Mouse (Mus musculus) CH12.LX (cell line): ENCODE measurements at regions not wholly inside any gene's neighbourhood (a gene's known extent, or its start where the extent isn't known, plus 50 kb on each side); places are given as distances from the start of the nearest gene placed in this dataset.

Experiments used
- CTCF ChIP-seq, 2 experiments: IDR thresholded peaks in 1 of 2; conservative IDR thresholded peaks in 1 of 2; 2 replicates each; pipeline ENCODE4 v1.5.1; 2011 to 2012; ENCODE audit warnings: low read depth in 2 of 2, low read length in 2 of 2, improper control_type of control experiment in 1 of 2, inconsistent platforms in 1 of 2, mild to moderate bottlenecking in 1 of 2, moderate library complexity in 1 of 2
- ELF1 ChIP-seq: IDR thresholded peaks from 2 replicates; pipeline ENCODE4 v1.6.1; 2014; ENCODE audit warnings: low read depth, mild to moderate bottlenecking, inconsistent platforms, low read length, improper control_type of control experiment
- EP300 ChIP-seq: IDR thresholded peaks from 2 replicates; pipeline ENCODE4 v1.6.1; 2011; ENCODE audit warnings: low read length, improper control_type of control experiment
- HCFC1 ChIP-seq: IDR thresholded peaks from 2 replicates; pipeline ENCODE4 v1.6.1; 2012; ENCODE audit warnings: low read depth, mild to moderate bottlenecking, inconsistent platforms, low read length, improper control_type of control experiment
- JUND ChIP-seq: conservative IDR thresholded peaks from 2 replicates; pipeline ENCODE4 v1.6.1; 2011; ENCODE audit warnings: low read depth, low read length, improper control_type of control experiment
- MAFK ChIP-seq: IDR thresholded peaks from 2 replicates; pipeline ENCODE4 v1.6.1; 2011; ENCODE audit warnings: low read length, improper control_type of control experiment; ENCODE audit not compliant: insufficient replicate concordance
- RAD21 ChIP-seq: IDR thresholded peaks from 2 replicates; pipeline ENCODE4 v1.6.1; 2011; ENCODE audit warnings: low read depth, mild to moderate bottlenecking, low read length, improper control_type of control experiment, moderate library complexity
- RCOR1 ChIP-seq: conservative IDR thresholded peaks from 2 replicates; pipeline ENCODE4 v1.6.1; 2012; ENCODE audit warnings: low read depth, mild to moderate bottlenecking, inconsistent platforms, low read length, improper control_type of control experiment
- TBP ChIP-seq: conservative IDR thresholded peaks from 2 replicates; pipeline ENCODE4 v1.6.1; 2011; ENCODE audit warnings: low read depth, low read length, improper control_type of control experiment
- UBTF ChIP-seq: IDR thresholded peaks from 2 replicates; pipeline ENCODE4 v1.6.1; 2012; ENCODE audit warnings: low read depth, mild to moderate bottlenecking, inconsistent platforms, low read length, improper control_type of control experiment, moderate library complexity
- ZC3H11A ChIP-seq: IDR thresholded peaks from 2 replicates; pipeline ENCODE4 v1.6.1; 2012; ENCODE audit warnings: low read depth, mild to moderate bottlenecking, inconsistent platforms, low read length, improper control_type of control experiment
- ZKSCAN1 ChIP-seq: IDR thresholded peaks from 2 replicates; pipeline ENCODE4 v1.6.1; 2012; ENCODE audit warnings: low read depth, inconsistent platforms, low read length, improper control_type of control experiment, borderline replicate concordance

GRCm38 (mm10) chr8:115965981-115966380, 258.4 kb upstream of the Maf start:
- TF ChIP-seq UBTF (no peak), MAFK (no peak), RAD21 (no peak), EP300 (no peak), RCOR1 (no peak), ZKSCAN1 (no peak), ZC3H11A (no peak), ELF1 (no peak), HCFC1 (no peak), JUND (no peak), CTCF (conservative IDR thresholded peaks at IDR 0.05 in 1 of 2, IDR thresholded peaks at IDR 0.05 in 1 of 2; ENCODE audit: low read depth in 2 of 2, low read length in 2 of 2) (no peak), TBP (no peak)
